ENCODE assay signal across 27 mouse cellular contexts in genomic region chr2:174880659-174881058, GRCm38 (mm10).
DNase-seq lines count a peak whose midpoint lies in the region; ATAC-seq and TF ChIP-seq lines count a peak whose summit lies in the region.
"Had no signal": no experiment of that assay in that cellular context is flagged by ENCODE, and none has a peak within 500 bp of the region (broad histone marks: within the 10 kb centered on the region; RNA-seq: fewer than 3 reads in every experiment).

No protein-coding gene starts in this region.

- peaks cover 2% of the 10 kb centered on the region for H3K27me3 ChIP-seq in CH12.LX (replicated peaks)
- H3K27me3 ChIP-seq in forebrain, embryonic 13.5 days, result no peaks in the 10 kb centered on the region
- H3K27me3 ChIP-seq: embryonic facial prominence, embryonic 12.5 days; lung, embryonic 15.5 days; megakaryocyte, embryonic 14.5 days; neural tube, embryonic 13.5 days had no signal

- peak overlapping the region; percentile 58; the same call in 1 of the 2 replicates for H3K4me2 ChIP-seq in CH12.LX (ENCODE audit: insufficient read depth, low read depth, poor library complexity, severe bottlenecking)
- no peak overlapping the region for H3K4me2 ChIP-seq in forebrain, embryonic 13.5 days
- H3K4me2 ChIP-seq: embryonic facial prominence, embryonic 12.5 days; lung, embryonic 15.5 days; neural tube, embryonic 13.5 days had no signal

- no peak for TF ChIP-seq RAD21 in CH12.LX (IDR thresholded peaks at IDR 0.05; ENCODE audit: low read depth, low read length)

- dilution Hi-C loops in CH12.LX (cut with MboI; ENCODE audit: extremely low pct_ligation_motif_present, extremely low pct_unique_long_range_greater_than_20kb, low sequenced_read_pairs), result no loop called here

- TF ChIP-seq CTCF in CH12.LX (conservative IDR thresholded peaks at IDR 0.05 in 1 of 2, IDR thresholded peaks at IDR 0.05 in 1 of 2; ENCODE audit: low read depth in 2 of 2, low read length in 2 of 2), result no peak

- no peaks in the 10 kb centered on the region for H3K36me3 ChIP-seq in CH12.LX (replicated peaks in 1 of 2; ENCODE audit: control insufficient read depth in 1 of 2, insufficient read depth in 1 of 2, low read length in 1 of 2)
- H3K36me3 ChIP-seq in forebrain, embryonic 13.5 days (ENCODE audit: poor library complexity, severe bottlenecking), result no peaks in the 10 kb centered on the region
- H3K36me3 ChIP-seq: embryonic facial prominence, embryonic 12.5 days; heart, embryonic 10.5 days; lung, embryonic 15.5 days; neural tube, embryonic 13.5 days had no signal

- H3K9ac ChIP-seq in CH12.LX (ENCODE audit: insufficient read depth, low read depth), result no peak overlapping the region
- H3K9ac ChIP-seq in forebrain, embryonic 13.5 days, result no peak overlapping the region
- H3K9ac ChIP-seq: embryonic facial prominence, embryonic 12.5 days; liver, embryonic 14.5 days; lung, embryonic 15.5 days; neural tube, embryonic 13.5 days had no signal

- no peaks in the 10 kb centered on the region for H3K9me3 ChIP-seq in CH12.LX (replicated peaks; ENCODE audit: low read length)
- no peaks in the 10 kb centered on the region for H3K9me3 ChIP-seq in forebrain, embryonic 13.5 days (replicated peaks)
- H3K9me3 ChIP-seq: embryonic facial prominence, embryonic 12.5 days; heart, embryonic 10.5 days; lung, embryonic 15.5 days; neural tube, embryonic 13.5 days had no signal

- TF ChIP-seq EP300 in CH12.LX (IDR thresholded peaks at IDR 0.05; ENCODE audit: low read length), result peak; percentile 53

- ATAC-seq in megakaryocyte progenitor cell, adult 5-6 weeks (replicated peaks; ENCODE audit: poor library complexity), result peak; percentile 75
- no peak for ATAC-seq in forebrain, embryonic 13.5 days
- ATAC-seq: CD4-positive, CD25-positive, alpha-beta regulatory T cell, adult 4 months; hindbrain, postnatal 0 days; intestine, embryonic 16.5 days had no signal

- no peak for TF ChIP-seq POLR2A in CH12.LX (IDR thresholded peaks at IDR 0.05; ENCODE audit: low read depth, low read length)

- in situ Hi-C loops in CH12.LX (cut with MboI; ENCODE audit: low pct_ligation_motif_present, low pct_unique_long_range_greater_than_20kb, low sequenced_read_pairs), result loop anchor here (25.0 kb wide), 1 partner anchor 1318 kb away; no protein-coding TSS in a partner anchor

- WGBS in forebrain, embryonic 13.5 days, result 92% methylated on average over 13 of the region's 13 CpGs

- peaks cover 11 to 22% of the 10 kb centered on the region in 2 experiments; a peak in 3 of 4 replicates for H3K4me1 ChIP-seq in CH12.LX (ENCODE audit: control insufficient read depth in 1 of 2, insufficient read depth in 2 of 2)
- H3K4me1 ChIP-seq in forebrain, embryonic 13.5 days, result no peaks in the 10 kb centered on the region
- H3K4me1 ChIP-seq: megakaryocyte, embryonic 14.5 days had no signal

- H3K79me2 ChIP-seq in CH12.LX (replicated peaks; ENCODE audit: control insufficient read depth, extremely low read depth, insufficient read depth, poor library complexity, severe bottlenecking), result no peaks in the 10 kb centered on the region

- peak; percentile 83 to 88 for DNase-seq in B cell, adult 2 months
- DNase-seq in CH12.LX (ENCODE audit: extremely low read depth), result peak; percentile 84
- peak; percentile 25 to 41 for DNase-seq in spleen, postnatal 14 days (ENCODE audit: low spot score in 2 of 2)
- no peak for DNase-seq in left cerebral cortex, adult 11 months (ENCODE audit: low spot score)
- DNase-seq in layer of hippocampus, adult 11-12 months (ENCODE audit: low spot score), result no peak
- DNase-seq: adrenal gland, postnatal 25 days; cerebellum, adult 11 months; cerebellum, adult 9-11 months; heart, postnatal 4 days; kidney, adult 9 months; kidney, postnatal 14 days; layer of hippocampus, postnatal 36 days; midbrain, embryonic 14.5 days had no signal

- H3K27ac ChIP-seq in CH12.LX (ENCODE audit: insufficient read depth, low read depth), result no peak overlapping the region
- no peak overlapping the region for H3K27ac ChIP-seq in forebrain, embryonic 13.5 days
- H3K27ac ChIP-seq: embryonic facial prominence, embryonic 12.5 days; heart, embryonic 10.5 days; hindbrain, postnatal 0 days; layer of hippocampus, adult 2 months; liver, embryonic 14.5 days; lung, embryonic 15.5 days; neural tube, embryonic 13.5 days; stomach, postnatal 0 days had no signal

- no peak overlapping the region for H3K4me3 ChIP-seq in CH12.LX (replicated peaks in 1 of 3; ENCODE audit: low read depth in 2 of 3, low read length in 2 of 3, poor library complexity in 1 of 3)
- H3K4me3 ChIP-seq in forebrain, embryonic 13.5 days, result no peak overlapping the region
- H3K4me3 ChIP-seq: embryonic facial prominence, embryonic 12.5 days; heart, embryonic 10.5 days; layer of hippocampus, adult 2 months; lung, embryonic 15.5 days; megakaryocyte, embryonic 14.5 days; myocyte; neural tube, embryonic 13.5 days had no signal

TF ChIP-seq in CH12.LX, 34 proteins besides CTCF, POLR2A, EP300 and RAD21:
- TF ChIP-seq JUN (IDR thresholded peaks at IDR 0.05; ENCODE audit: insufficient read depth, low read depth, low read length) (no peak), IRF4 (IDR thresholded peaks at IDR 0.05; ENCODE audit: low read depth, low read length) (peak; percentile 57), ELF1 (IDR thresholded peaks at IDR 0.05; ENCODE audit: low read depth, low read length) (peak; percentile 53), BHLHE40 (IDR thresholded peaks at IDR 0.05; ENCODE audit: low read depth, low read length) (peak; percentile 47; the same call in 1 of the 2 replicates), RCOR1 (conservative IDR thresholded peaks at IDR 0.05; ENCODE audit: low read depth, low read length) (no peak), ETS1 (conservative IDR thresholded peaks at IDR 0.05; ENCODE audit: low read depth, low read length) (0 out of 2 replicates have a peak, but pooled peaks have one; percentile 7), E2F4 (IDR thresholded peaks at IDR 0.05; ENCODE audit: insufficient replicate concordance, low read depth, low read length) (no peak), USF2 (conservative IDR thresholded peaks at IDR 0.05; ENCODE audit: low read depth, low read length) (no peak)
TF ChIP-seq in CH12.LX: peak in this region for 4.

Comparison
In these comparisons a context has a peak if more than half of its experiments do, and no peak if none do; other contexts are left out.
1. DNase-seq: peak in B cell, adult 2 months (2 of 2), CH12.LX (single experiment) and spleen, postnatal 14 days (2 of 2); none in left cerebral cortex, adult 11 months (single experiment) and layer of hippocampus, adult 11-12 months (single experiment).